Mouse (Mus musculus): ENCODE measurements around the gene Cep83. TPM values are rescaled to one million over a fixed set of nuclear protein-coding genes. Genes with fewer than 3 reads are reported as not detected.

The Cep83 gene
- 15.9 and 19.6 TPM in 2 replicates for polyA plus RNA-seq (2012)

GRCm38 (mm10) chr10:94688420-94689175 is at the start of gene Cep83:
Gene Cep83, plus strand, starts transcription at chr10:94688654.

